Mouse (Mus musculus): Measurements from ENCODE around the gene Ubac1. TPM values are rescaled to one million over a fixed set of nuclear protein-coding genes. Genes with fewer than 3 reads are reported as not detected.

Ubac1 gene
- polyA plus RNA-seq, 1 experiment: 128 TPM

GRCm38 (mm10) chr2:26024138-26025075 lies 2.9 kb upstream of the Ubac1 start:
- no peaks in the 10 kb centered on the region for H3K36me3 ChIP-seq (ENCODE audit: control insufficient read depth, insufficient read depth)
- no peak overlapping the region for H3ac ChIP-seq (ENCODE audit: control insufficient read depth, insufficient read length)
- H3K27me3 ChIP-seq (ENCODE audit: control insufficient read depth, insufficient read depth, insufficient read length): peaks cover 23% of the 10 kb centered on the region
- H3K79me2 ChIP-seq (ENCODE audit: control insufficient read depth, insufficient read depth): peaks cover 13% of the 10 kb centered on the region
- no peak overlapping the region for H3K4me2 ChIP-seq (ENCODE audit: low read depth)
- H3K4me3 ChIP-seq: no peak overlapping the region
- TF ChIP-seq CEBPB (IDR thresholded peaks at IDR 0.05; ENCODE audit: insufficient read depth, poor library complexity, severe bottlenecking) (no peak), MYOG (IDR thresholded peaks at IDR 0.05; ENCODE audit: control insufficient read depth in 1 of 3, insufficient read depth in 1 of 3, insufficient read length in 2 of 3, low read depth in 2 of 3) (no peak), USF1 (IDR thresholded peaks at IDR 0.05; ENCODE audit: low read depth) (no peak), E2F4 (IDR thresholded peaks at IDR 0.05; ENCODE audit: insufficient read depth) (no peak), POLR2AphosphoS2 (IDR thresholded peaks at IDR 0.05; ENCODE audit: insufficient read length, low read depth) (no peak), TCF3 (IDR thresholded peaks at IDR 0.05; ENCODE audit: insufficient read length, low read depth) (no peak), REST (IDR thresholded peaks at IDR 0.05; ENCODE audit: insufficient read depth, insufficient read length) (no peak), MYOD1 (IDR thresholded peaks at IDR 0.05; ENCODE audit: control insufficient read depth in 1 of 3, insufficient read length in 2 of 3, low read depth in 2 of 3) (no peak), SRF (IDR thresholded peaks at IDR 0.05; ENCODE audit: control insufficient read depth, insufficient read length, low read depth) (no peak), MAX (IDR thresholded peaks at IDR 0.05; ENCODE audit: low read depth) (no peak), POLR2A (IDR thresholded peaks at IDR 0.05; ENCODE audit: insufficient read length, low read depth) (no peak), TCF12 (IDR thresholded peaks at IDR 0.05; ENCODE audit: insufficient read depth, poor library complexity, severe bottlenecking) (no peak)

DNA sequence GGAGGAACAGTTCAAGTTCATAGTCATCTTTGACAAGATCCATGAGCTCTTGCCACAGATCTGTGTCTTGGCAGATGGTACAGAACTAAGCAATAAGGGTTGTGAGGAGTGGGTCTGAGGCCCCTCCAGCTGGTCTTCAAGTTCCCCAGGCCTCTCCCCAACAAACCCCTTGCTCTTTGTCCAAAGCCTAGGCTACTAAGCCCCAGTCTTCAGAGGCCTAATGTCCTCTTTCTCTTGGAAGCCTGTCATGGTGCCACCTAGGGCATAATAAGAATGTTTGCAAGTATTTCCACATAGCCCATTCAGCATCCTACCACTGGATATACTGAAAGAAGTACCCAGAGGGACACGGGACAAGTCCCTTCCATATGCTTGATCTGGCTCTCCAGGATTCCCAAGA lies 1.1 kb upstream of the Ubac1 start:
- Histone ChIP-seq H3K4me2 (ENCODE audit: low read depth) (no peak overlapping the region), H3K36me3 (ENCODE audit: control insufficient read depth, insufficient read depth) (no peaks in the 10 kb centered on the region), H3K4me3 (no peak overlapping the region), H3ac (ENCODE audit: control insufficient read depth, insufficient read length) (no peak overlapping the region), H3K79me2 (ENCODE audit: control insufficient read depth, insufficient read depth) (peaks cover 31% of the 10 kb centered on the region), H3K27me3 (ENCODE audit: control insufficient read depth, insufficient read depth, insufficient read length) (peaks cover 17% of the 10 kb centered on the region)
- TF ChIP-seq POLR2A (IDR thresholded peaks at IDR 0.05; ENCODE audit: insufficient read length, low read depth) (no peak), USF1 (IDR thresholded peaks at IDR 0.05; ENCODE audit: low read depth) (no peak), SRF (IDR thresholded peaks at IDR 0.05; ENCODE audit: control insufficient read depth, insufficient read length, low read depth) (no peak), MYOD1 (IDR thresholded peaks at IDR 0.05; ENCODE audit: control insufficient read depth in 1 of 3, insufficient read length in 2 of 3, low read depth in 2 of 3) (no peak), TCF12 (IDR thresholded peaks at IDR 0.05; ENCODE audit: insufficient read depth, poor library complexity, severe bottlenecking) (no peak), MYOG (IDR thresholded peaks at IDR 0.05; ENCODE audit: control insufficient read depth in 1 of 3, insufficient read depth in 1 of 3, insufficient read length in 2 of 3, low read depth in 2 of 3) (no peak), POLR2AphosphoS2 (IDR thresholded peaks at IDR 0.05; ENCODE audit: insufficient read length, low read depth) (no peak), E2F4 (IDR thresholded peaks at IDR 0.05; ENCODE audit: insufficient read depth) (no peak), MAX (IDR thresholded peaks at IDR 0.05; ENCODE audit: low read depth) (no peak), TCF3 (IDR thresholded peaks at IDR 0.05; ENCODE audit: insufficient read length, low read depth) (no peak), REST (IDR thresholded peaks at IDR 0.05; ENCODE audit: insufficient read depth, insufficient read length) (no peak), CEBPB (IDR thresholded peaks at IDR 0.05; ENCODE audit: insufficient read depth, poor library complexity, severe bottlenecking) (no peak)

DNA sequence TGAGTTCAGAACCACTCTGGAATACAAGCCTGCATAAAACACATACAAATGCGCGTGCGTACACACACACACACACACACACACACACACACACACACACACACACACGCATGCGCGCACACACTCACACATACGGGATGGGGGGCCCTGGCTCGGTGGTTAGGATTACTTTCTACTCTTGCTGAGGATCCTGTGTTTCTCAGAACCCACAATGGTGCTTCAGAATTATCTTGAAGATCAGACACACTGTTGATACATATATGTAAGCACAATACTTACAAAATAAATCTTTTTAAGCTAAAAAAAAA lies 665 bp upstream of the Ubac1 start:
- peak overlapping the region; percentile 76 for H3K4me2 ChIP-seq (ENCODE audit: low read depth)
- H3ac ChIP-seq (ENCODE audit: control insufficient read depth, insufficient read length): no peak overlapping the region
- peak overlapping the region; percentile 75 for H3K4me3 ChIP-seq
- TF ChIP-seq E2F4 (IDR thresholded peaks at IDR 0.05; ENCODE audit: insufficient read depth) (no peak), MYOG (IDR thresholded peaks at IDR 0.05; ENCODE audit: control insufficient read depth in 1 of 3, insufficient read depth in 1 of 3, insufficient read length in 2 of 3, low read depth in 2 of 3) (no peak), SRF (IDR thresholded peaks at IDR 0.05; ENCODE audit: control insufficient read depth, insufficient read length, low read depth) (no peak), CEBPB (IDR thresholded peaks at IDR 0.05; ENCODE audit: insufficient read depth, poor library complexity, severe bottlenecking) (no peak), USF1 (IDR thresholded peaks at IDR 0.05; ENCODE audit: low read depth) (no peak), MAX (IDR thresholded peaks at IDR 0.05; ENCODE audit: low read depth) (no peak), REST (IDR thresholded peaks at IDR 0.05; ENCODE audit: insufficient read depth, insufficient read length) (no peak), TCF3 (IDR thresholded peaks at IDR 0.05; ENCODE audit: insufficient read length, low read depth) (no peak), TCF12 (IDR thresholded peaks at IDR 0.05; ENCODE audit: insufficient read depth, poor library complexity, severe bottlenecking) (no peak), POLR2A (IDR thresholded peaks at IDR 0.05; ENCODE audit: insufficient read length, low read depth) (no peak), POLR2AphosphoS2 (IDR thresholded peaks at IDR 0.05; ENCODE audit: insufficient read length, low read depth) (no peak), MYOD1 (IDR thresholded peaks at IDR 0.05; ENCODE audit: control insufficient read depth in 1 of 3, insufficient read length in 2 of 3, low read depth in 2 of 3) (no peak)
- H3K79me2 ChIP-seq (ENCODE audit: control insufficient read depth, insufficient read depth): peaks cover 33% of the 10 kb centered on the region
- peaks cover 13% of the 10 kb centered on the region for H3K27me3 ChIP-seq (ENCODE audit: control insufficient read depth, insufficient read depth, insufficient read length)
- no peaks in the 10 kb centered on the region for H3K36me3 ChIP-seq (ENCODE audit: control insufficient read depth, insufficient read depth)

- Histone ChIP-seq H3ac (ENCODE audit: control insufficient read depth, insufficient read length) (peak overlapping the region; percentile 25), H3K4me3 (peak overlapping the region; percentile 75), H3K27me3 (ENCODE audit: control insufficient read depth, insufficient read depth, insufficient read length) (peaks cover 2% of the 10 kb centered on the region), H3K36me3 (ENCODE audit: control insufficient read depth, insufficient read depth) (no peaks in the 10 kb centered on the region), H3K79me2 (ENCODE audit: control insufficient read depth, insufficient read depth) (peaks cover 45% of the 10 kb centered on the region), H3K4me2 (ENCODE audit: low read depth) (peak overlapping the region; percentile 85)
- TF ChIP-seq MYOD1 (IDR thresholded peaks at IDR 0.05; ENCODE audit: control insufficient read depth in 1 of 3, insufficient read length in 2 of 3, low read depth in 2 of 3) (peak; percentile 2 to 51 (median 36)), MYOG (IDR thresholded peaks at IDR 0.05; ENCODE audit: control insufficient read depth in 1 of 3, insufficient read depth in 1 of 3, insufficient read length in 2 of 3, low read depth in 2 of 3) (peak in 2 of 3 experiments; percentile 33 to 67), TCF12 (IDR thresholded peaks at IDR 0.05; ENCODE audit: insufficient read depth, poor library complexity, severe bottlenecking) (no peak), POLR2A (IDR thresholded peaks at IDR 0.05; ENCODE audit: insufficient read length, low read depth) (no peak), TCF3 (IDR thresholded peaks at IDR 0.05; ENCODE audit: insufficient read length, low read depth) (no peak)
Measured at GRCm38 (mm10) chr2:26020714-26021560, 610 bp downstream of the Ubac1 start.

Measured in myocyte (in vitro differentiated cells).